Mouse (Mus musculus) thymus, postnatal 4 days (tissue): ENCODE measurements around the gene Chp1.
"Not testable (repeated sequence)": the region's sequence is repeated elsewhere in the genome, so short reads cannot be mapped to it uniquely, and the experiment has no call there.

Source experiments
- DNase-seq: peaks from one replicate; pipeline ENCODE4 v3.0.0; 2021

Chp1 gene

DNA sequence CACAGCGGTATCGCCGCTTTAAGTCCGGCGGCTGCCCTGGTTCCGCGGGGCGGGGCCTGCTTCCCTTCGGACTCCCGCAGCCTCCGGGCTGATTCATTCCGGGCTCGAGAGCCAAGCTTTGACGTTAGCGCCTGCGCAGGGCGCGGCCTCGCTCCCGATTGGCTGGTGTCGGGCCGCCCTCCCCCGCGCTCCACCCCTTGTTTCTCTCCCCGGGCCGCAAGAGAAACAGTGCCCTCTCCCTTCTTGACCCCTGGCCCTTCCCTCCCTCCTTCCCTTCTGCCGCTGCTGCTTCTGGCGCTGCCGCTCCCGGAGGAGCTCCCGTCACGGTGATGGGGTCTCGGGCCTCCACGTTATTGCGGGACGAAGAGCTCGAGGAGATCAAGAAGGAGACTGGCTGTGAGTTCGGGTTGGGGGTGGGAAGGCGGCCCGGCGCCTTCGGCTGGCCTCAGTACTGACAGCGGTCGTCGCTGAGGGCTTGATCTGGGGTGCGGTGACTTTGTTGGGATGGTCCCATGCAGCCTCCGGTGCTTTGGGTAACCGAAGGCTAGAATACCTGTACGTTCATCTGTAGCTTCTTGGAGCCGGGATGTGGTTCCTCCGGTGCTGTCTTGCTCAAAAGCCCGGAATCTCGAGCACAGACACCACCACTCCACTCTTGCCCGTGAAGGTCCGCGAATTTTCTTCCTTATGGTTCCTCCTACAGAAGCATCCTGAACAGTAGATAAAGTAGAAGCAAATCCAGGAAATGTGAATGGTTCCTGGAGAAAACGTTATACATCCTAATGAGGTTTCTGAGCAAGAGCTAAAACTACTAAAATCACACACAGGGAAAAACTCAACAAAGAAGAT is at the start of gene Chp1, which contains the start of gene Exd1:
Gene Chp1, plus strand, starts transcription at position 176 of the 849 bp plus-strand sequence.
Gene Exd1, minus strand, starts transcription at position 106 of the 849 bp plus-strand sequence.
- peak; percentile 95 for DNase-seq

DNA sequence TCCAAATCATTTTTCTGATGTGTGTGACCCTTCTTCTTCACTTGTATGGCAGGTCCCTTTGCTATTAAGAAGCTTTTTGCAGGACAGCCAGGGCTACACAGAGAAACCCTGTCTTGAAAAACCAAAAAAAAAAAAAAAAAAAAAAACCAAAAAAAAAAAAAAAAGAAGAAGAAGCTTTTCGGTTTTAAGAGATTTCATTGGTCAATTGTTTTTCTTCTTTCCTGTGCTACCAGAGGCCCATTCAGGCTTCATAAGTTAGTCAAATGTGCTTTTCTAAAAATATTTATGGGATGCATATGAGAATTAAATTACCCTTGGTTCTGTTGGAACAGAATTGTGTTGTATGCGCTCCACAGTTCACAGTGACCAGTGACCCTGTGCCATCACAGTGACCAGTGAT is 48.6 kb upstream of the Chp1 start:
- DNase-seq, result no peak

DNA sequence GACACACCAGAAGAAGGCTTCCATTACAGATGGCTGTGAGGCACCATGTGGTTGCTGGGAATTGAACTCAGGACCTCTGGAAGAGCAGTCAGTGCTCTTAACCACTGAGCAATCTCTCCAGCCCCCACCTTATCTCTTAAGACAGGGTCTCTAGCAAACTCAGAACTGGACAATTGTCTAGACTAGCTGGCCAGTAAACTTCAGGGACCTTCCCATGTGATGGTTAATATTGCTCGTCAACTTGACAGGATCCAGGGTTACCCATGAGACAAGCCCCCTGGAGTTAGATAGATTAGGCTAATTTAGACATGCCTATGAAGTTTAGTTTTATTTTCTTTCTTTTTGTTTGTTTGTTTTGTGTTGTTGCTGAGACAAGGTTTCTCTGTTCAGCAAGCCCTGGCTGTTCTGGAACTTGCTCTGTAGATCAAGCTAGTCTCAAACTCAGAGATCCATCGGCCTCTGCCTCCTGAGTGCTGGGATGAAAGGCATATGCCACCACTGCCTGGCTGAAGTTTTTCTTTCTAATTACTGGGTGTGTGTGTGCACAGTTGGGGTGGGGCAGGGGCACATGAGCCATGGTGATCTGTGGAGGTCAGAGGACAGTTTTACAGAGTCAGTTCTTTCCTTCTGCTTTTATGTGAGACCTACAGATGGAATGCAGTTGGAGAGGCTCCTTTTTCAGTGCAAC is 46.4 kb upstream of the Chp1 start:
- DNase-seq, result no peak

DNA sequence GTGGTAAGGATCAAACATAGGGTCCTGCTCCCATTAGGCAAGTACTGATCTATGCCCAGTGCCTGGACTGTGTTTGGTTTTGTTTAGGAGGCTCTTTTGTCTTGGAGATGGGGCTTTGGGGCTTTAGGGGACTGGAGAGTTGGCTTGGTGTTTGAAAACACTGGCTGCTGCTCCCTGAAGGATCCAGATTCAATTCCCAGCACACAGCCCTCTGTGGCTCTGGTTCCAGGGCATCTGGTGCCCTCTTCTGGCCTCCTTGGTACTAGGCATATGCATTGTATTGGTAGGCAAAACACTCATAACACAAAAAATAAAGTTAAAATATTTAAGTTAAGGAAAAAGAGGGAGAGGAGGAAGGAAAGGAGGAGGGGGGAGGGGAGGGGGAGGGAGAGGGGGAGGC is 40.4 kb upstream of the Chp1 start:
- DNase-seq, result peak; percentile 33

DNA sequence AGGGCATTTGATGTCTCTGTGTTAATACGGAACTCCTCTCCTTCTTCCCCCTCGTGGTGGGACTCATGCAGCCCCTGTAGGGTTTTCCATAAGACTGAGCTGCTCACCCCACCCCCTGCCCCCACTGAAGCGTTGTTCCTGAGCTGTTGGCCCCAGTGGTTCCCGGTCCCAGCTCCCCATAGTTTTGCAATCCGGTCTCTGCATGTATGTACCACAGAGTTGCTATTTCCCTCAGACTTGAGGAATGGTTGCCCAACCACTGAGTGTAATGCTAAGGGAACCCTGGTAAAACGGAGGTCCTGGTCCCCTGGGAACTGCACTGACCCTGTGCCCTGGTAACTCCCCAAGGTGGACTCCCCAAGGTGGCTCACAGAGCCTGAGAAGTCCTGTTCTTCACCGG is 39.0 kb upstream of the Chp1 start:
- not testable (repeated sequence) for DNase-seq

DNA sequence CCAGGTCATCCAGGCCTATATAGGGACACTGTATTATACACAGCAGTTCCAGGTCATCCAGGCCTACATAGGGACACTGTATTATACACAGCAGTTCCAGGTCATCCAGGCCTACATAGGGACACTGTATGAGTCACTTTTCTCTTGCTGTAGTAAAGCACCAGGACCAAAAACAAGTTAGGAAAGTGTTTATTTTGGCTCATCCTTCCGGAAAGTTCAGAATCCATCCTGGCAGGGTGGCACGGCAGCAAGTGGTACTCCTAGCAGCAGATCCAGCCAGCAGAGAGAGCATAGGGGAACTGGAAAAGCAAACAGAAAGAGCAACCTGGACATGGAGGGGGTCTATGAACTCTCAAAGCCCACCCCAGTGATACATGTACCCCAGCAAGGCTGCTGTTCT is 36.6 kb upstream of the Chp1 start:
- no peak for DNase-seq

DNA sequence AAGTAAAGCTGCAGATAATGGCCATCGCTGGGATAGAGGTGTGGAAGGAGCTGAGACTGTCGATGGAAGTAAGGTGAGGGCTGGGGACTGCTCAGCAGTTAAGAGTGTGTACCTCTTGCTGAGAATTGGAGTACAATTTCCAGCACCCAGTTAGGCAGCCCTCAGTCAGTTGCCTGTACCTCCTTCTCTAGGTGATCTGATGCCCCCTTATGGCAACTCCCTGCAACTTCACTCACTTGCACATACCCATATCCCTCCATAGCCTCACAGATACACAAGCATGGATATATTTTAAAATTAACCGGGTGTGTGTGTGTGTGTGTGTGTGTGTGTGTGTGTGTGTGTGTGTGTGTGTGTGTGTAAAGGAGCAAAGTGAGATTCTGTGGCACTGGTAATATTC is 35.2 kb upstream of the Chp1 start:
- peak; percentile 41 for DNase-seq

DNA sequence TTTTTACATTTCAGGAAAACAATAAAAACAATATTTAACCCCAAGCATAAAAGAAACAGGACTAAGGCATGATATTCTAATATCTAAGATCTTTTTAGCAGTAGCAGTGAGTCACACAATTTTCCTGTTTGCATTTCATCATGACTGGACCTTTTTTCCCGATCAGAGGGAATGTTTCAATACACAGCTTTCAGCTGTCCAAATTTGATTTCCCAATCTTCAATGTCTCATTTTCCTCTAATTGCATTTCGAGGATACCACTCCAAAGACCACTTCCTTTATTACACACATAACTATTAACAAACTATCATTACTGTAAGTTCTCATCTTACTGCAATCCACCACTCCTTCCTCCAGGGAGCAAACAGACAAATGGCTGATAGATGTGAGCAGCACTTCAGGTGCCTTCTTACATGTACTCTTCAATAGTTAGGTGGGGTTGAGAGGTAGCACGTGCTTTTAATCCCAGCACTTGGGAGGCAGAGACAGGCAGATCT is 33.4 kb upstream of the Chp1 start:
- no peak for DNase-seq

DNA sequence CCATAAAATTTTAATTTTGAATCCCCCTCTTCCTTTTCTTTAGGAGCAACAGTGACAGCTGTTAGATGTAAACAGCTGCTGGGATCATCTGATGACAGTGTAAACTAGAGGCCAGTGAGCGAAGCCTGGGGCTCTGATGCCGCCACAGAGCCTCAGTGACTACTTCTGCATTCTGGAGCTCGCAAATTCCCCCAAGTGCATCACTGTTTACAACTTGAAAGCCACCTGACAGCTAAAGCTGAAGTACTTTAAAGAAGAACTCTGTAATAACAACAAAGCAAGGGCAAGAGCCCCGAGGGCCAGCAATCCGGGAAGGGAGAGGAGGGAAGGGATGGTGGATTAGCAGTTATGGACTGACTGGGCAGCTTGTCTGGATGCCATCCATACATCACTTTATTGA is 30.7 kb upstream of the Chp1 start:
- DNase-seq, result no peak

DNA sequence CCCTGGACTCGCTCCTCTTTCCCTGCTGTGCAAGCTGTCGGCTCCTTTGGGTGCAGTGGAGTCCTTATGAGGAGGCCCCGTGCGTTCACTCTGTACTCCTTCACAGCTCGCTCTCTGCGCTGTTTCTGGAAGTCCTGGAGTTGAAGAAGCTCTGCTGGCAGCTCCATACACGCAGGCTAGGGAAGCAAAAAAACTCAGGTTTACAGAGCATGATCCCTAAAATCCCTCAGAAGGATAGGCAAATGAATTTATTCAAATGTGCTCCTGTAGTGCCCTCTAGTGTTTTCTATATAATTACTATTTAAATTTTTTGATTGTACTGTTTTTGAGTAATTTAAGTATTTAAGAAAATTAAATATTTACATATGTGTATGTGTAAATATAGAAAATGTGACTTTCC is 26.9 kb upstream of the Chp1 start:
- no peak for DNase-seq

DNA sequence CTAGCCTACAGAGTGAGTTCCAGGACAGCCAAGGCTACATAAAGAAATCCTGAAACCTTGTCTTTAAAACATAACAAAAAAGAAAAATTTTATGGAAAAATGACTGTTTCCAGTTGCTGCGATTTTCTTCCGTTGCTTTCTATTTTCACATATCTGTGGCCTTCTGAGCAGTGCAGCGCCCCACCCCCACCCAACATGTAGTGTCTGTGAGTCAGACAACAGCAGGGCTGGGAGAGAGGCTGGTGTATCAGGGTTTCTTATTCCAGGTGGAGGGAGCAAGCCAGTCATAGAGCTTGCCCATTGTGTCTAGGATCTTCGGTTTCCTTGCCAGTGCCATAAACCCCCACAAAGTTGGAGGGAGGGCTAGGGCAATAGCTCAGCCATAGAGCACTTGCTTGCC is 23.7 kb upstream of the Chp1 start:
- DNase-seq, result no peak

DNA sequence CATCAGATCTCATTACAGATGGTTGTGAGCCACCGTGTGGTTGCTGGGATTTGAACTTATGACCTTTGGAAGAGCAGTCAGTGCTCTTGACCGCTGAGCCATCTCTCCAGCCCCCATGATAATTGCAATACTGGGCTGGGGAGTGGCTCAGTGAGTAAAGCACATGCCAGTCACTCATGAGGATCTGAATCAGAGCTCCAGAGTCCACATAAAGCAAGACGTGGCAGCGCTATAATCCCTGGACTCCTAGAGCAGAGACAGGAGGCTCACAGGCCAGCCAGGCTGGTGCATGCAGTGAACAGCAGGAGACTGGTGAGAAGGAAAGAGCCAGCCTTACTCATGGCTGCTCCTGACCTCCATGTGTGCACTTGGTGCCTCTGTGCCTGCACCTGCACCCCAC is 22.1 kb upstream of the Chp1 start:
- DNase-seq, result no peak

DNA sequence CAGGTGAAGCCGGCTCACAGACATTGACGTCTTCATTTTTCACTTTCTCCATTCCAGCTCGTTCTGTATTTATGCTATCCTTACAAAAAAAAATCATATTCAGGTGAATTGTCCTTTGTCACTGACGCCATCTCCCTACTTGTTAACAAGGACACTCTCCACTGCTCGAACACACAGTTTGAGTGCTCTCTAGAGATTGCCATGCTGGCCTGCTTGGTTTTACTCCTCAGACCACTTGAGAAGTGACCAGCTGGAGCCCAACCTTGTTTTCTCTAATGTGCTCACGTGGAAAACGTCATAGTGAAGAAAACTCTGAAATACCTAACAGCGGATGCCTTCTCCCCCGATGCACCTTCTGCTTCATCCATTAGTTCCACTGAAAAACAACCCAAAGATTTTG is 8.7 kb upstream of the Chp1 start:
- DNase-seq, result no peak

DNA sequence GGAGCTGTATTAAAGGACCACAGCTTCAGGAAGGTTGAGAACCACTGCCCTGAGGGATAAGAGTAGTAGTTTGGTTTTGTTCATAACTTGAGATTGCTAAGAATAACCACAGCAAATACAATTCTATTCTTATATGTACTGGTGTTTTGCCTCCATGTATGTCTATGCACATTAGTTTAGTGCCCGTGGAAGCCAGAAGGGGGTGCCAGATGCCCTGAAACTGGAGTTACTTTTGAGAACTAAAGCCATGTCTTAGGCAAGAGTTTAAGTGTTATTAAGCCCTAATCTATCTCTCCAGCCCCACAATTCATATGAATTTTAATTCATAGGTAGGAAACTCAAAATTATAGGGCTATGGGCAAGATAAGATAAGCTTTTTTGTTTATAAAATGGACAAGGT is 5.4 kb upstream of the Chp1 start:
- DNase-seq, result peak; percentile 82

DNA sequence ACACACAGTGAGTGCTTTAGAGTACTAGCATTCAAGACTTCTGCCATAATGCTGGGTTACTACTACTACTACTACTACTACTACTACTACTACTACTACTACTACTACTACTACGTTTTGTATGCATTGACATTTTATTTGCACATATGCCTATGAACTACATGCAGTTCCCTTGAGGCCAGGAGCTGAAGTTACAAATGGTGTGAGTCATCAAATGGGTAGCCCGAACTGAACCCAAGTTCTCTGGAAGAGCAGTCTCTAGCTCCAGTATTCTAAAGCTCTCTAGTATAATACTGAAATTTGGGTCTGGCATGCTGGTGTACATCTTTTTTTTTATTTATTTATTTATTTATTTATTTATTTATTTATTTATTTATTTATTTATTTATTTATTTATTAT is 3.8 kb upstream of the Chp1 start:
- no peak for DNase-seq

DNA sequence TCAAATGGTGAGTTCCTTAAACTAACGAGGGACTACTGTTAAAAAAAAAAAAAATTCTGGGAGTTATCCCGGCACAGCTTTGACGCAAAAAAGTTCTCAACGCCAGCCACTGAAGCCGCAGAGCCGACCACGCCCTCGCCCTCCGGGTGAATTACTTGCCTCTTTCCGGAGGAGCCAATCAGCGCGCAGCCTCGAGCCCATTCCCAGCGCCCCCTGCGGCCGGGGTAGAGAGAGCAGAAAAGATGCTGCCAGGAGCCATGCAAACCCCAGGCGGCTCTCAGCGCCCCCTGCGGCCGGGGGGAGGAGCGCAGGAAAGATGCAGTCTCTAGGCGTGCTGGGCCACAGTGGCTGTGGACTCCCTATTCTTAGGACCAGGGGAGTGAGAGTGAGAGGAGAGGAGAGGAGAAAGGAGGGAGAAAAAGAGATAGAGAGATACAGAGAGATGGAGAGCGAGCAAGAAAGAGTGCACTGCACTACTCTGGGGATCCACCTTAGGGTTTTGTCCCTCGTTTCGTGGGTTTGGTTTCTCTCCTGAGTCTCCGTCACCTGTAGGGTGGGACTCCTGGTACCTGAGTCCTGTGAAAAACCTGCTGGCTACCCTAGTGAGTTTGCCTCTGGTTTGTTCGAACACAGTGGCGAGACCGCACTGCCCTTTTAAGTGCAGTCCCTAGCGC is 512 bp upstream of the Chp1 start:
- DNase-seq, result peak; percentile 92

DNA sequence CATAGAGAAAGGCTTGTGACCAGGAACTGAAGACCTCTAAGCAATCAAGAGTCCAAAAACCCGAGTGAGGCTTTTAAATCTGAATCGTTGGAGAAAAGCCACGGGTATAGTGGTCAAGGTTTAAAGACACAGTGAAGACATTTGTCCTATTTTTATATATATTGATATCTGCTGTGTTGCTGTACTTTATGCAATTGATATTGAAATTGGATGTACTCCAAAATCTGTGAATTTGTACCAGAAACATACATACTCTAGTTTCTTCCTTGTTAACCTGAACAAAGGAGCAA is 819 bp downstream of the Chp1 start:
- DNase-seq, result no peak

DNA sequence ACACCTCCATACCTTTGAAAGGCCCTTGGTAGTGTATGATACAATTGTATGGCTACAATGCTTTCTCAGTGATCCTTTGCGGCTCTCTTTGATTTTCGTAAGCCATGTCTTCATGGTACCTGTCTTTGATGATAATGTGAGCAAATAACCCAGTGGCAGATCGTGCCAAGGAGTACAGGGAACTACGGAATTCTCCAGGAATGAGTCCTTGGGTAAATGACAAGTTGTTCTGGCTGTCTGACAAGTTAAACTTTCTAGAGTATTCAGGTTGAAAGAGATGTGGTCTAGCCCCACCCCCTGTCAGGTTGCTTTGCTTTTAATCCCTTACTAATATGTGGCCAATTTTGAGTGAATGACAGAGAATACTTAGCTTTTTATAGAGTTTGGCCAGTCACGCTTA is 1.2 kb downstream of the Chp1 start:
- no peak for DNase-seq

DNA sequence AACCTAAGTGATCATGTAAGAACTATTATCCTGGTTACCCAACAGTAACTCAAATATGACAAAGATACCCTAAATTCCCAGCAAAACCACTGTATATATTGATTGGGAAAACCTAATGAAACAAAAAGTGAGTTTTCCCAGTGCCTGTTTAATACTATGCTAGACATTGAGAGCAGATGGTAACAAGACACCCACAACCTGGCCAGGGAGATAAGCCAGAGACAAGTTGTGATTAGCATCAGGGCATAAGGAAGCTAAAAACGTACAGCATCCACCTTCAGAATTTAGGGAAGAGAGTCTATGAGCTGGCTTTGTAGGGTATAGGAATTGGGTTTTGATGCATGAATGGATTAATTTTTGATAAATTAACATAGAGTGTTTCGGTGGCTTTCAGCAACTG is 2.2 kb downstream of the Chp1 start:
- no peak for DNase-seq

DNA sequence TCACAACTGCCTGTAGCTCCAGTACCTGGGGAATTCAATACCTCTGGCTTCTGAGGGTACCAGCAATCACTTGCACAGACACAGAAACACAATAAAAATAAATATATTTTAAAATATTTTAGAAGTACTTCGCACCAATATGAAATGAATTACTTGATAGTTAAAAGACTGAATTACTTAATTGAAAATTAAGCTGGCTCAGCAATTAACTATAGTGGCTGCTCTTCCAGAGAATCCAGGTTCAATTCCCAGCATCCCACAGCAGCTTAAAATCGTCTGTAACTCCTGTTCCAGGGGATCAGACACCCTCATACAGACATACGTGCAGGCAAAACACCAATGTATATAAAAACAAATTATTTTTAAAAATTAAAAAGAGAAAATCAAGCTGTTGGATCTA is 10.5 kb downstream of the Chp1 start:
- DNase-seq, result no peak

DNA sequence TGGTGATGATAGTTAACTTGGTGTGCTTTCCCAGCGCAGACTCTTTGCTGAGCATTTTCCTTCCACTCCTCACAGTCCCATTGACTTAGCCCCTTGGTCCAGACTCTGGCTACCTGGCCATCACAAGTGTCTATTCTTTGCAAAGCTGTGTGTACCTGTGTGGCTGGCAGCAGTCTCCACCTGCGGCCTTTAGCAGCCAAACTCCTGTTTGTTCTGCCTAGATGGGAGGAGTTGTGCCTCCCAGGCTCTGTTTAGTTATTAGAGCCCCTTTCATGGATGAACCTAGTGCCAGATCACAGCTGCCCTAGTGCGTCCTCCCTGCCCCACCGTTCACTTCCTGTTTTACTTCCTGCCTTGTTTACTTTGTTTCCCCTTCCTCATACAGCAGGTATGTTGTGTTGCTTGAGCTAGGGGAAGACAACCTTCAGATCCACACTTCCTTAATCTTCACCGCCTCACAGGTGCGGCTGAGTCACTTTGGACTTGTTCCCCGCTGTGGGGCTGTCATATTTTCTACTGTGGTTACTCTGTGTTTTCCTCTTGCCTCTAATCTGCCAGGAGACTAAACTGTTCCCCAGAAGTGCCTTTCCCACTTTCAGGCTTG is 11.3 kb downstream of the Chp1 start:
- DNase-seq, result peak; percentile 47

DNA sequence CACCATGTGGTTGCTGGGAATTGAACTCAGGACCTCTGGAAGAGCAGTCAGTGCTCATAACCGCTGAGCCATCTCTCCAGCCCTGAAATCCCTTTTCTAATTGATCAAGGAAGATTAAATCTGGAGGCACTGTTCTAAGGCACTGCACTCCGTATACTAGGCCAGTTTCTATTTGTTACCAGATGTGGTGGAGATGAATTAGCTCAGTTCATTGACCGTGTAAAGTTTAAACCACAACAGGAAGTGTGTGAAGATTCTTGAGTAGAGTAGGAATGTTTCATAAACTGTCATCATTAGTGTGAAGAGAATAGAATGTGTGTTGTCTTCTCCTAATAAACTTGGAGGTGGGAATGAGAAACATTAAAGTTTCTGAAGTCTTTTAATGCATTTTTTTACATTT is 14.3 kb downstream of the Chp1 start:
- DNase-seq, result no peak

DNA sequence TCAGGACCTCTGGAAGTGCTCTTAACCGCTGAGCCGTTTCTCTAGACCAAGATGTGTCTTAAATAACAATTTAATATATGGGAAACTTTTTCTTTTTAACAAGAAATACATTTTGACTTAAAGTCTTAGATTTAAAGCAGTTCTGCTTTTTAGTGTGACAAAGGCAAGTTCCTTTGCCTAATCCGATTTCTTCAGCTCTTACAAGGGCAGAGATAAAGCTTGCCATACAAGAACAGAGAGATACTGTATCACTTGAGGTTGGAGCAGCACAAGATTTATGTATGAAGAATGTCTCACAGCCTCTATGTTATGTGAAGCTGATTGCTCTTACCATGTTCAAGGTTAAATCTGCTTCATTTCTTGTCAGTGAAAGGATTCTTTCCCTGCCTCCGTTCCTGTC is 17.8 kb downstream of the Chp1 start:
- no peak for DNase-seq
